Mouse (Mus musculus) cerebellum, postnatal 36 days (tissue): ENCODE results near the gene Rreb1.

Experiments used
- DNase-seq, 2 experiments: peaks; one replicate each; pipeline ENCODE4 v3.0.0; 2021 to 2022; ENCODE audit warnings: mixed read lengths in 2 of 2

The Rreb1 gene

DNA sequence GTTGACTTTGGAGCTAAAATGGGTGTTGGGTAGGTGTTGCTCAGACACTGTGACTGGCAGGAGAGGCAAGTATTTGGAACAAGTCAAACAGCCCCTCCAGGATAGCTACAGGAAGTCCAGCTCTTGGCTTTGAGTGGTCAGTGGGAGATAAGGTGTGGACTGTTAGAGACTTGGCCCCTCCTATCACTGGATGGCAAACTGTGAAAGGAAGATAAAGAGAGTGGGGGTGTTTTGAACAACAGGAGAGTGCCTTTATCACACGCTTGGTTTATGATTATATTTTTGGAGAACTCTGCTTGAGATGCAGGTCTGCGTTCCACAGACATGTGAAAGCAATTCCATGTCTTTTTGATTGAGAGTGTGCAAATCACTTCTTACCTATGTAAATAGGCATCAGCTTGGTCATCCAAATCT, 100.7 kb downstream of the Rreb1 start:
- no peak for DNase-seq

- no peak for DNase-seq
Observed at GRCm38 (mm10) chr13:37879556-37879955, 101.4 kb downstream of the Rreb1 start.

GRCm38 (mm10) chr13:37880035-37880434, 101.8 kb downstream of the Rreb1 start:
- no peak for DNase-seq

GRCm38 (mm10) chr13:37880581-37881130, 102.5 kb downstream of the Rreb1 start:
- no peak for DNase-seq

- DNase-seq: no peak
Observed at GRCm38 (mm10) chr13:37882521-37882920, 104.3 kb downstream of the Rreb1 start.

DNA sequence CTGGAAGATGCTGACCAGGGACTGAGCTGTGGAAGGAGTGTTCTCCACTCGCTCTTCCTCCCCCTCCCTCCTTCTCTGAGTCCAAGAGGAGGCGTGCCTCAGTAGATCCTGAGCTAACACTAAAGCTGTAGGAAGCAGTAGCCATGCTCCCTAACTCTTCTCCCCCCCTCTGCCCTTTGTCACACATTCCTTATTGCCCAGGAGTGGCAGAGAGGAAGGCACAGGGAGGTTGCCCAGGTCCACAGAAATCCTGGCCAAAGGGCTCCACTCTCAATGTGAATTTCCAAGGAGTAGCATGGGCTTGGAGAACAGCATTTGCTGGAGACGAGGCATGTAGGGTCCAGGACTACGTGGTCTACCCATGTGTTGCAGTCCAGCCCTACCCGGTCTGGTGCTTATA, 104.8 kb downstream of the Rreb1 start:
- no peak for DNase-seq

GRCm38 (mm10) chr13:37885392-37885791, 107.2 kb downstream of the Rreb1 start:
- no peak for DNase-seq

GRCm38 (mm10) chr13:37886024-37886423, 107.8 kb downstream of the Rreb1 start:
- no peak for DNase-seq

DNA sequence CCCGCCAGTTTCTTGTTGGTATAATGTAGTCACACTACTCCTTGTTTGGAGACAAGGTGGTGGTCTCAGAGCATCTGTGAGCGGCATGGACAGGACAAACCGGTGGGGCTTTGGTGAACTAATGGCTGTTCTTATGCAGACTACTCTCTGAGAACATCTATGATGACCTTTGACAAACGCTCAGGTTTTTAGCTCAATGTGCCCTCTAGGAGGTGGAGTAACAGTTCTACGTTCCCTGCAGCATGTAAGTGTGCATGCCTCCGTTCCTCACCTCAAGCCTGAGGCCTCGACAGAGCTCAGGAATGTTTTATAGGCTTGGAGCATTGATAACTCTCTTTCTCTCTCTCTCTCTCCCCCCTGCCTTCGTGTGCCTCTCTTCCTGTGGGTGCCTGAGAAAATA, 116.6 kb downstream of the Rreb1 start:
- DNase-seq: no peak

- no peak for DNase-seq
Observed at GRCm38 (mm10) chr13:37895564-37896254, 117.5 kb downstream of the Rreb1 start.

DNA sequence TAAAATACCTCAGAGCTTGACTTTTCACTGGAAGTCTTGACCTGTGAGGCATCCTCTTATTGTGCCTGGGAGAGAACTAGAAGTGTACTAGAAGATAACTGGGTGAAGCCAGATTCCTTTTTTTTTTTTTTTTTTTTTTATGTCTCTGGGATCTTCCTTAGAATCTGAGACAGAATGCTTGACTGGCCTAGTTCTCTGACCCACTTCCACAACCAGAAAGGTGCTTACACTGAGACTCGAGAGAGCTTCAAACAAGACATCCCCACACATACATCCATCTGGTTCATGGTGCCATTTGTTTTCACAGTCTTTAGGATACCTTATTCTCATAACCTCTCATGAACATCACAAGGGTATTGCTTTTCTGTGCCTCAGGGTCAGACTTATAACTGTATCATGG, 118.2 kb downstream of the Rreb1 start:
- DNase-seq: no peak

- DNase-seq: no peak
Observed at GRCm38 (mm10) chr13:37898772-37899171, 120.6 kb downstream of the Rreb1 start.

DNA sequence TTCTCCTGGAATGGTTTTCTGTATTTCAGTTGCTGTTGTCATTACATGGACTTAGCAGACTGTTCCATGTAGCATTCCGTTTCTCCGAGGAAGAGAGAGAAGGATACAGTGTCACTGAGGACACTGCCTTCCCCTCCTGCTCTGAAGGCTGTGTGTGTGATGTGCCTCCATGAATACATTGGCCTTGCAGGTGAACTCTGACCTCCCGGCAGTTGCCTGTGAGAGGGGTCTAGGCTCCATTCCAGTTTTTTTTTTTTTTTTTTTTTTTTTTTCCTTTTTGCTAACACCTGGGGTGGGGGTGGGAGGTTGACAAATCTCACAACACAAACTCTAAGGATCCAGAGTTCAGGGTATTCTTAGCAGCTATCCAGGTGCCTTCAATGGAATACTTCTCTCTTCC, 124.8 kb downstream of the Rreb1 start:
- DNase-seq: no peak

GRCm38 (mm10) chr13:37903476-37903875, 125.3 kb downstream of the Rreb1 start:
- DNase-seq: no peak

GRCm38 (mm10) chr13:37904436-37904835, 126.2 kb downstream of the Rreb1 start:
- no peak for DNase-seq

GRCm38 (mm10) chr13:37908061-37908460, 129.9 kb downstream of the Rreb1 start:
- no peak for DNase-seq

DNA sequence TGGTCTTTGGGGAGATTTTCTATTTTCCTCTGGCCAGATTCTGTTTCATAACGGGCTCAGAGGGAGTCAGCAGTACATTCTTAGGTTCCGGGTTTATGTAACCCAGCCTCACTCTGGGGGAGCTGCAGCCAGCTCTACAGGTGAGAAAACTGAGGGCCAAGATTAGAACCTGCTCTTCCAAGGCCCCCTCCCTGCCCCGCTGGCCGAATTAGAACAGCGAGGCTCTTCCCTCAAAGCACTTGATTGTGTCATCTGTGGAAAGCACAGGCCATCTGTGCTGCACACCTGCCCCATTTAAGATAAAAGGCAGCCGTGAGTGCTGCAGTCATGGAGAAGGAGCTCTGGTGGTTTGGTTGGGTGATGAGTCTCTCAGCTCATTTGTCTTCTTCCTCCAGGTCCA, 130.3 kb downstream of the Rreb1 start:
- DNase-seq: peak; percentile 15 to 40

DNA sequence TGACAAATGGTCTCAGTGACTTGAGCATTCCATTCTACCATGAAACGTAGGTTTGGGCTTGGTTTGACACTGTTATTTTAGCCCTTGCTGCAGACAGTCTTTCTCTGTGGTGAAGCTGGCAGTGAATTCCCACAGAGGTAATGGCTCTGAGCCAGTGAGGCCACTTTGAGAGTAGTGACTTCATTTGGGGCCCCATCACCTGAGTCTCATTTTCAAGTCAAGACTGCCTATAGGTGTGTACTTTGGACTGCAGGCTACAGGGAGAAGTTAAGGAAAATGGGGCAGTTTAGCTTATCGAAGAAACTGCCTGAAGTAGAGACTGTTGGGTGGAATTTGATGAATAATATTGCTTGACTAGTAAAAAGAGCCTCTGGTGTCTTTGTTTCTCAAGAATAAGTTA, 131.0 kb downstream of the Rreb1 start:
- DNase-seq: no peak

GRCm38 (mm10) chr13:37912011-37912410, 133.8 kb downstream of the Rreb1 start:
- no peak for DNase-seq

GRCm38 (mm10) chr13:37912591-37913467, 134.6 kb downstream of the Rreb1 start:
- no peak for DNase-seq

DNA sequence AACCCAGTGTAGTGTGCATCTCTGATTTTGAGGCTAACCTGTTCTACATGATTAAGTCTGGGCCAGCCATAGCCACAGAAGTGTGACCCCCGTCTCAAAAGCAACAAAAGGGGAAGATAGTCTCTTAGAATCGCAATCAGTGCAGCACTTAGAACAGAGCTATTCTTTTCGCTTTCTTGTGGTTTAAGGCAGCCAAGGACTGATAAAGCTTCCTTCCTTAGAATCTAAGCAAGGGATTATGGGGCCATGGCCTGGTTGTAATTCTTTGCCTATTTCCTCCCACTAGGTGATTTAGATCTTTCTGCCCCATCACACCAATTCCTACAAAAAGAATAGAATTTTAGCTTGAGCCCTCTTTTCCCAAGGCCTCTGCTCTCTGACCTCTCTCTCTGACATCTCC, 135.8 kb downstream of the Rreb1 start:
- no peak for DNase-seq

- DNase-seq: no peak
Observed at GRCm38 (mm10) chr13:37918336-37919261, 140.4 kb downstream of the Rreb1 start.
